ENCODE assay signal across 9 mouse cellular contexts in the genomic region with DNA sequence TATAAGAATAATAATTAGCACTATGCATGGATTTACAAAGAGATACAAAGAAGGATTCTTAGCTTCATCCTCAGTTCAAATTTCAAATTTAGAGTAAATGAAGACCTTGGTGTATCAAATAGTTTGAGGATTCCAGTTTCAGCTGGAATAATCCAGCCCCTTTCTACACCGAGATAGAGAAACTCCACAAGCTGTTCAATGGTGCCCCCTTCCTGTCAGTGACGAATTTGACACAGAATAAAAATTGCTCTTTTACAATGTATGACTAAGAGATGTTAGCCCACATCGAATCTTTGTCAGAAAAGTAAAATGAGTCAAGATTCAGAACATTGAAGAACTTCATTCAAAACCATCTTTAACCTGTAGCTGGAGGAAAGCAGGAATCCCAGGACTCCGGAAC.
DNase-seq lines count a peak whose midpoint lies in the region; ATAC-seq lines count a peak whose summit lies in the region.
"Had no signal": no experiment of that assay in that cellular context is flagged by ENCODE, and none has a peak within 500 bp of the region (broad histone marks: within the 10 kb centered on the region; RNA-seq: fewer than 3 reads in every experiment).

No protein-coding gene starts in this region.

- H3K4me2 ChIP-seq in kidney, embryonic 14.5 days (replicated peaks; ENCODE audit: low read depth, low read length) = no peak overlapping the region
- H3K4me2 ChIP-seq: heart, embryonic 13.5 days had no signal

- H3K9me3 ChIP-seq in kidney, embryonic 14.5 days (ENCODE audit: control insufficient read depth, low read length) = no peaks in the 10 kb centered on the region
- H3K9me3 ChIP-seq: heart, embryonic 13.5 days had no signal

- H3K4me3 ChIP-seq in kidney, embryonic 14.5 days (ENCODE audit: low read length) = no peak overlapping the region
- H3K4me3 ChIP-seq: heart, embryonic 13.5 days had no signal

- no peak overlapping the region for H3K9ac ChIP-seq in kidney, embryonic 14.5 days (ENCODE audit: low read depth, low read length)
- H3K9ac ChIP-seq: heart, embryonic 13.5 days had no signal

- H3K27me3 ChIP-seq in kidney, embryonic 14.5 days (ENCODE audit: control insufficient read depth, insufficient read depth, low read length) = no peaks in the 10 kb centered on the region; the same call in 1 of the 2 replicates
- H3K27me3 ChIP-seq: heart, embryonic 13.5 days had no signal

- no peak overlapping the region for H3K27ac ChIP-seq in kidney, embryonic 14.5 days (ENCODE audit: low read depth, low read length)
- H3K27ac ChIP-seq: heart, embryonic 13.5 days had no signal

- DNase-seq in gastrocnemius, postnatal 10 days = peak; percentile 7
- DNase-seq in gastrocnemius, postnatal 25 days = no peak
- peak; percentile 17 for DNase-seq in urinary bladder, postnatal 36 days (ENCODE audit: low spot score in 2 of 2)
- no peak for DNase-seq in urinary bladder, adult 18-20 months (ENCODE audit: low spot score in 2 of 2)
- DNase-seq in lung, postnatal 14 days = peak; percentile 31
- no peak for DNase-seq in MN1 (ENCODE audit: low spot score)

- peaks cover 4% of the 10 kb centered on the region; the same call in 1 of the 2 replicates for H3K4me1 ChIP-seq in kidney, embryonic 14.5 days (ENCODE audit: control insufficient read depth, insufficient read depth, low read length)

- WGBS in kidney, embryonic 14.5 days = 34% methylated on average over 4 of the region's 4 CpGs

- 0 out of 2 replicates have a peak, but pooled peaks have one; percentile 35 for ATAC-seq in kidney, embryonic 14.5 days (ENCODE audit: low FRiP score, low TSS enrichment)
- ATAC-seq in granulocyte monocyte progenitor cell, adult 5-6 weeks (replicated peaks; ENCODE audit: poor library complexity, severe bottlenecking) = no peak

- H3K36me3 ChIP-seq in kidney, embryonic 14.5 days (ENCODE audit: control insufficient read depth, insufficient read depth, low read length) = no peaks in the 10 kb centered on the region
- H3K36me3 ChIP-seq: heart, embryonic 13.5 days had no signal

Comparison
In these comparisons a context has a peak if more than half of its experiments do, and no peak if none do; other contexts are left out.
1. DNase-seq: peak in gastrocnemius, postnatal 10 days (single experiment), urinary bladder, postnatal 36 days (2 of 2) and lung, postnatal 14 days (single experiment); none in gastrocnemius, postnatal 25 days (single experiment), urinary bladder, adult 18-20 months (0 of 2) and MN1 (single experiment).